Mouse (Mus musculus) lung, adult 2 months (tissue): ENCODE results near the gene Vwa3b. TPM values are rescaled to one million over a fixed set of nuclear protein-coding genes. Genes with fewer than 3 reads are reported as not detected.
"Not testable (repeated sequence)": the region's sequence is repeated elsewhere in the genome, so short reads cannot be mapped to it uniquely, and the experiment has no call there.

Experiments used
- DNase-seq: peaks from one replicate; pipeline ENCODE4 v3.0.0; 2022
- H3K4me1 ChIP-seq: fragments of 200-500 bp; 2 replicates; pipeline ENCODE4 v1.6.1; 2011; ENCODE audit warnings: low read length; ENCODE audit not compliant: control insufficient read depth, insufficient read depth
- H3K4me3 ChIP-seq: fragments of 200-500 bp; replicated peaks from 2 replicates; pipeline ENCODE3; 2011; ENCODE audit warnings: low read depth, mild to moderate bottlenecking, control low read depth, low read length; ENCODE audit errors: extremely low read depth
- CTCF ChIP-seq: fragments of 200-500 bp; IDR thresholded peaks from 2 replicates; pipeline ENCODE4 v1.5.1; 2011; ENCODE audit warnings: mild to moderate bottlenecking, low read length, control low read depth; ENCODE audit not compliant: insufficient read depth
- POLR2A ChIP-seq: fragments of 200-500 bp; IDR thresholded peaks from 2 replicates; pipeline ENCODE4 v1.6.1; 2011; ENCODE audit warnings: low read depth, mild to moderate bottlenecking, control low read depth, low read length, borderline replicate concordance; ENCODE audit errors: extremely low read depth
- WGBS: fragments of 180-500 bp; shearing (Covaris S2); methylation state at CpG from one replicate; pipeline ENCODE4 v1.1.7; 2018; 5-methylcytosine and 5-hydroxymethylcytosine counted together
- polyA plus RNA-seq: library from polyadenylated mRNA; depleted of rRNA; stranded (reverse); fragments of >200 nt; gene quantifications from 2 replicates; pipeline ENCODE4 v1.2.3, GENCODE M21; 2012

Vwa3b gene
- polyA plus RNA-seq, 1 experiment = 2.4 TPM

DNA sequence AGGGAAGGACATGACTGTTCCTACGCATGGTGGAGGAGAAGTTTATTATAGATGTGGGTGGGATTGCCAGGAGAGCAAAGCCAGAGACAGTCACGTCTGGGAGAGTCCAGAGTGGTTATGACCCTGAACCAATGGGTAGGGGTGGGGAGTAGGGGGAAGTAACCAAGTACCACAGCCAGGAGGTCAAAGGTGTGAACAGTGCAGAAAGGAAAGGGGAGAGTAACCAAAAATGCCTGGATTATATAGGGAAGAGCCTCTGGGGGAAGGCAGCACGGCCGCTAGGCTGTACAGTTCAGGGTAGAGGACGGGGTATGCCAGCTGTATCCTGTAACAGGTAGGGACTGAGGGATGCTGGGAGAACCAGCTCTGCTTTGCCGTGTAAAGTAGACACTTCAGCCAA, 37.8 kb upstream of the Vwa3b start:
- 0 out of 2 replicates have a peak, but pooled peaks cover 2% of the 10 kb centered on the region for H3K4me1 ChIP-seq
- 71% methylated on average over 6 of the region's 6 CpGs for WGBS
- H3K4me3 ChIP-seq = no peak overlapping the region
- no peak for DNase-seq
- no peak for TF ChIP-seq CTCF
- no peak for TF ChIP-seq POLR2A

DNA sequence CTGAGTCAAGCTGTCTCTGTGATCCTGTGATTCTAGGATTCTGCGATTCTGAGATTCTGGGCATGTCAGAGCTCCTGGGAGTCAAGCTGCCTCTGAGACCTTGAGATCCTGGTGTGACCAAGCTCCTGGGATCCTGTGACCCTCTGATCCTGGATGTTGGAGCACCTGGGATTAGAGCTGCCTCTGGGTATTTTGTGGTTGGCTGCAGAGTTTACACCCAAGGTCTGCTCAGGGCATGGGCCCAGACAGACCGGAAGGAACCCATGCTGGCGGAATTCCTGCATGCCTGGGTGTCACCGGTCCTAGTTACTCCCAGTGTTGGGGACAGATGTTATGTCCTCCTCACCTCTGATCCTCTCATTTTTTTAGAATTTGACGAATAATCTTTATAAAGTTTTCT, 32.1 kb upstream of the Vwa3b start:
- TF ChIP-seq CTCF (no peak), POLR2A (no peak)
- 85% methylated on average over 5 of the region's 5 CpGs for WGBS
- Histone ChIP-seq H3K4me3 (no peak overlapping the region), H3K4me1 (no peaks in the 10 kb centered on the region)
- no peak for DNase-seq

DNA sequence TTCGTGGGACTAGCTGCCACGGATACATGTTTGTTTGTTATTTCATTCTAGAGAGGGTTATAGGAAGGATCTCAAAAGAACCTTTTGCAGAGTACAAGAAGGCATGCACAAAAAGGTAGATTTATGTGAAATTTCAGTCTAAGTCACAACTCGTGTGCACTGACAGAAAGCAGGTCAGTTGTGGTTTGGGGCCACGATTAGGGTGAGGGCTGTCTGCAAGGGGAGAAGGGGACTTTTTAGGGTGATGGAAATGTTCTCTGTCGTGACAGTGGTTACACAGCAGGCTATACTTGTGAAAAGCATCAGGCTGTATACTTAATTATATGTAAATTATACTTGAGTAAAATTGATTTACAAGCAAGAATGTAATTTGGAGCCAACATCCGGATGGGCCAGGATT, 30.6 kb upstream of the Vwa3b start:
- TF ChIP-seq CTCF (no peak), POLR2A (no peak)
- Histone ChIP-seq H3K4me3 (no peak overlapping the region), H3K4me1 (no peaks in the 10 kb centered on the region)
- DNase-seq = no peak
- 51% methylated on average over 6 of the region's 6 CpGs for WGBS

DNA sequence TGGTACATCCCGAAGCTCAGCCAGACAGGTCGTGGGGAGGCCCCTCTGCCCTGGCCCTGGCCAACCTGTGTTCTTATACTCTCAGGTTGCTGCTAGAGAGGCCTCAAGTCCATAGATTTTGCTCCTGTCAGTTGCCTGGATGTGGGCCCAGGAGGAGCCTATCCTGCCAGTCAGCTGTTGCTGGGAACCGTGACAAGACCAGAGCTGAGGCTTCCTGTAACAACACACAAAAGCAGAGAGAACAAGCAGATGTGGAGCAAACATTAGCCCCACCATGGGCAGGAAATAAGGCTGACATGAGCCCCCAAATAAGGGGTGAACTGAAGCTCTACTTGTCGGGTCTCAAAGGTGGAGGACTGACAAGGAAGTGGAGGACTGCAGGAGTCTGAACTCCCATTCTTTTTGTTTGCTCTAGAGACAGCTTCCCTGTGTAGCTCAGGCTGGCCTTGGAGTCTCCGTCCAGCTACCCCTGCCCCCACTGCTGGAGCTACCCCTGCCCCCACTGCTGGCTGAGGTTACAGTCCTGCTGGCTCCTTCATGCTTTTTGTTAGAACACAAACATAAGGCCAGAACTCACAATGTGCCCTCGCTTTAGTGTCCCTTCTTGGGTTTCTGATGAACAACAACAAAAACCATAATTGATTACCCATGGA, 29.7 kb upstream of the Vwa3b start:
- Histone ChIP-seq H3K4me3 (no peak overlapping the region), H3K4me1 (no peaks in the 10 kb centered on the region)
- 37% methylated on average over 6 of the region's 6 CpGs for WGBS
- DNase-seq = no peak
- TF ChIP-seq POLR2A (no peak), CTCF (no peak)

DNA sequence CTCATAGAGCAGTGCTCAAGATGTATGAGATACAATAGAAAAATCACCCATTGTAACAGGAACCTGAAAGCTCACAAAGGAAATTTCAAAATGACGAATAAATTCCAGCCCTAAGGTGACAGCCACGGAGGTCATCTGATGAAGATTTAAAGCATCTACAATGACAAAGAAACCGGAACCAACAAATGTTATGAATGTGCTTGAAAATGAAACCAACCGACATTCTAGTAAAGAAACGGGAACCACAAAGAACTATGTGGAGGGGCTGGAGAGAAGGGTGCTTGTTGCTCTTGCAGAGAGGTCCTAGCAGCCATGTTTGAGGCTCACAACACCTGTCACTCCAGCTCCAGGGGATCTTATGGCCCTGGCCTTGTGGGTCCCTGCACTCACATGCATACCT, 26.1 kb upstream of the Vwa3b start:
- TF ChIP-seq CTCF = no peak
- Histone ChIP-seq H3K4me3 (no peak overlapping the region), H3K4me1 (no peaks in the 10 kb centered on the region)
- WGBS = 52% methylated on average over 5 of the region's 5 CpGs
- no peak for DNase-seq

DNA sequence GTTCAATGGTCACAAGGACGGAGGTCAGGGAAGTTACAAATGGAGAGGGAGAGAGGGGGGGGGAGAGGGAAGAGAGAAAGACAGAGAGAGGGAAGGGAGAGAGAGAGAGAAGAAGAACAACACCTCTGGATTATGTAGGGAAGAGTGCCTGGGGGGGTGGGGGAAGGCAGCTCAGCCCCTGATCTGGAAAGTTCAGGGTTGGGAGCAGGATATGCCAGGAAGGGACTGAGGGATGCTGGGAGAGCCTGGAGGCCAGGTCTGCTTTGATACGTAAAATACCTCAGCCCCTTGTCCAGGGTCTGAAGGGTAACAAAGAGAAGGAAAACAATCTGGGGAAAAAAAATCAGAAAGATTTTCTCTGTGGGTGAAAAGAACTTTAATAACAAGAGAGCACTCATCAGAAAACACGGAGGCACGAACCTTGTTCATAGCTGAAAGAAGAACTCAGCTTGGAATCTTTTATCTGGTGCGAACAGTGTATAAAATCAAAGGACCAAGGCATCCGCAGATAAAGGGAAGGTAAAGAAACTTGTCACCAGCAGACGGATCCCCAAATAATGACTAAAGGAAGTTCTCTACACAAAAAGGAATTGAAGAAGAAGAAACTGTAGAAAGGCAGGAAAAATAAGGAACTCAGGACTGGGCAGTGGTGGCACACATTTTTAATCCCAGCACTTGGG, 24.6 kb upstream of the Vwa3b start:
- 49% methylated on average over 7 of the region's 7 CpGs for WGBS
- no peak overlapping the region for H3K4me3 ChIP-seq
- no peak for DNase-seq
- TF ChIP-seq POLR2A (no peak), CTCF (no peak)
- H3K4me1 ChIP-seq = no peaks in the 10 kb centered on the region

DNA sequence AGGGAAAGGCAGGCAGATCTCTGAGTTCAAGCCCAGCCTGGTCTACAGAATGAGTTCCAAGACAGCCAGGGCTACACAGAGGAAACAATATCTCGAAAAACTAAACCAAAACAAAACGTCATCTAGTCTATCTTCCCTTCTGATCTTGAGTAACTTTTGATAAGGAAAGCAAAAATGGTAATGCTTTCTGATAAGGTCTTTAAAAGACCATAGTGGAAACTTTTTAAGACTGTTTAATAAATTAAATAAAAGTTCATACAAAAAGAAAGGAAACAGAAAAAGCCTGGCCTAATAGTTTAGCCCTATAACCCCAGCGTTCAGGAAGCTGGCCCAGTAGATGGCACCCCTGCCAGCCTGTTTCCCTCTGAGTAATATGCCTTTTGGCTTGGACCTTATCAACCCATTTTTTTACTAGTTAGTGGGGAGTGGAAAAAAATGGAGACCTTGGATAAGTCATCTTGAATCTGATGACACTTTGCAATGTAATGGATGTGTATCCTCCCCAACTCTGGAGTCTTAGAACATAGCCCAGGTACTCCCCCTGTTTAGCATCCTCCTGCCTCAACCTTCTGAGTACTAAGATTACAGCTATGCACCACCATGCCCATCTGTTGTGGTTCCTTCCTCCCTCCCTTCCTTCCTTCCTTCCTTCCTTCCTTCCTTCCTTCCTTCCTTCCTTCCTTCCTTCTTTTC, 23.9 kb upstream of the Vwa3b start:
- Histone ChIP-seq H3K4me1 (no peaks in the 10 kb centered on the region), H3K4me3 (no peak overlapping the region)
- TF ChIP-seq CTCF = no peak
- no peak for TF ChIP-seq POLR2A
- WGBS = 49% methylated on average over 3 of the region's 3 CpGs
- DNase-seq = no peak

DNA sequence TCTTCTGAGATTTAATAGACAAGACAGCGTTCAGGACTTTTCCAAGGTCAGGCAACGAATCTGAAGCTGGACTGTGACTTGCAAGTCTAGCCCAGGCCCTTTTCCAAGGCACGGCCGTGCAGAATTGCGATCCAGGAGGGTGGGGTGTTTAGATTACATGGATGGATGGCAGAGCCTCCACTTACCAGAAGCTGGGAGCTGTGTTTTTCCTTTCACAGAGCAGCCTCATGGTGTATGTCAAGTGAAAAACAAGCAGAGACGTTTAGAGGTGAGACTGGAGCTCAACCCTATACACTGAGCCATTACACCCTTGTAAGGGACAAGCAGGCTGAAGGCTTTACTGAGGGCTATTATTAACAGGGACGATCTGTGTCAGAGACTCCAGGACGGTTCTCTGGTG, 21.9 kb upstream of the Vwa3b start:
- Histone ChIP-seq H3K4me3 (no peak overlapping the region), H3K4me1 (no peaks in the 10 kb centered on the region)
- DNase-seq = no peak
- WGBS = 68% methylated on average over 8 of the region's 8 CpGs
- TF ChIP-seq POLR2A (no peak), CTCF (no peak)

DNA sequence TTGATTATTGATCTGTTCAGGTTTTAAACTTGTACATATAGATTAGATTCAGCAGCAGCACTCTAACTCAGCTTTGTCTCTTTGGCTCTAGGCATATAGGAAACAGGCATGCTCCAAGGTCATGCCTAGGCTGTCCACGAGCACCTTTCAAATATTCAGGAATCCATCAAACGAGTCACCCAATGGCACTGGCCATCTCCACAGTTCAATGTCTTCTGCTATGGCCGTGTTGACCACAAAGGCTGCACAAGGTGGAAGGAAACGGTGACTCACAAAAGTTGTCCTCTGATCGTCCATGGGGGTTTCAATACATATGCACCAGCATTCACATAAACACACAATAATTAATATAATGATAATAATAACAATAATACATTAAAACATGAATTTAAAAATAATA, 21.4 kb upstream of the Vwa3b start:
- Histone ChIP-seq H3K4me1 (no peaks in the 10 kb centered on the region), H3K4me3 (no peak overlapping the region)
- WGBS = 78% methylated on average over 5 of the region's 5 CpGs
- no peak for DNase-seq
- TF ChIP-seq CTCF (no peak), POLR2A (no peak)

DNA sequence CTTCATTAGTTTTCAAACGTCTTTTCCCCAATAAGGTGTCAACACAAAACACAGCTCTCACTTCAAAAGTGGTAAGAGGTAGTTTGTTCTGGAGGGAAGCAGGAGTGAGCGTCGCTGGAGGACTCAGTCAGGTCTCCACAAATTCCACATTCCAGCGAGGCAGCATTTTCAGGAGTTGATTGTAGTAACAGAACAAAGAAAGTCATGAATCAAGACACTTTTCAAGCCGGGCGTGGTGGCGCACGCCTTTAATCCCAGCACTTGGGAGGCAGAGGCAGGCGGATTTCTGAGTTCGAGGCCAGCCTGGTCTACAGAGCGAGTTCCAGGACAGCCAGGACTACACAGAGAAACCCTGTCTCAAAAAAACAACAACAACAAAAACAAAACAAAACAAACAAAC, 19.9 kb upstream of the Vwa3b start:
- H3K4me1 ChIP-seq, DNase-seq, H3K4me3 ChIP-seq: not testable (repeated sequence)
- WGBS = 89% methylated on average over 11 of the region's 11 CpGs
